Mouse (Mus musculus): ENCODE results near the gene Srrm1.

Gene Srrm1

DNA sequence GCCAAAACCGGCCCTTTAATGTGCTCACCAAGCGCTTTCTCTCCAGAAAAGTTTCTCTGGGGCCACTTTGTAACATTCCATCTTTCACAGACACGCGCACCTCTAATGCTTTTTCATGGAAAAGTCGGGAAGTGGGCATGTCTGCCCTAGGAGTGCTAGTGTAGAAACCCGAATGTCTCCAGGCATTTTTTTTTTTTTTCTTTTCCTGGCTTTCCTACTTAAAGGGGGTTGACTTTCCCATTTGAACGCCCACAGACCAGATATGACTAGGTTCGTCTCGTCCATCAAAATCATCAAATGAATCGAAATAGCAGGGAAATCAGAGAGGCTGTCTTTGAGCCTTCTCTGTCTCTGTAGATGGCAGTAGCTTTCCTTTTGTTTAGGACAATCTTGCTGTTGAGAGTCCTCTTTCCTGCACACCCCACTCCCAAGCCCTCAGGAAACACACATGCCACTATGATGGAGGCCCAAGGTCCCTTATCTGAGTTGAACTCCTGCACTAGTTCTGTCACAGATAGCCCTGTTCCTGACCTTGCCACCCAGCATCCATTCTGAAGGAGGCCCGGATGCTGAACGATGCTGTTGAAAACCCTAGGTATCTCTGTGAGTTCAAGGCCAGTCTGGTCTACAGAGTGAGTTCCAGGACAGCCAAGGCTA is 801 bp upstream of the Srrm1 start:
- no peak for DNase-seq (ENCODE audit: low read depth, low spot score)

DNA sequence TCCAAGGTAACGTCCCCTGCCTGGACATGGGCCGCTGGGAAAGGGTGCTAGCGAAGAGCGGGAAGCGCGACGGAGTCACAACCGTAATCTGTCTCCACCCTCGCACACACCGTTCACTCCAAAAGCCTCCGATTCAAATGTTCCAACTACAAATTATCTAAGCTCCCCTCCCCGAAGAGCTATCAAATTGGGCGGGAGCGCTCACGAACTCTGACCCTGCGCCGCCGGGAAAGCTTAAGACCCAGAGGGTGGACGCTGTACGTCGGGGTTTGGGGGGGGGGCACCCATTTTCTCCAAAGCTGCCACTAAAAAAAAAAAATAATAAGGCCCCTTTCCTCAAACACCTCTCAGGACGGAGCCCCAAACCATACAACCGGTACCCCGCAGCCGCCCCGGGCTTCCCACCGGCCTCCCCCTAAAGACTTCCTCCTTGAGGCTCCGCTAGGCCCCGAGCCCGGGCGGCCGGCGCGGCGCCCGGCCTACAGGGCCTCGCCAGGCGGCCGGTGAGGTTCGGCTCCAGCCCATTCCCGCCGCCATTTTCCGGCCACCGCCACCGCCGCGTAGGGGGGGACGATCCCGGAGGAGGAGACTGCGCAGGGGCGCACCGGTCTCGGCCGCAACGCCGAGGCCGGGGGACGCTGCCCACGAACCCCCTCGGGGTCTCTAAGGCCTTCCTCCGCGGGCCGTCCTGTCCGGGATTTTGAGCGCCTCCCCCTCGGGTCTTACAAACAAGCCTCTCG is 625 bp downstream of the Srrm1 start:
- DNase-seq (ENCODE audit: low read depth, low spot score): no peak

DNA sequence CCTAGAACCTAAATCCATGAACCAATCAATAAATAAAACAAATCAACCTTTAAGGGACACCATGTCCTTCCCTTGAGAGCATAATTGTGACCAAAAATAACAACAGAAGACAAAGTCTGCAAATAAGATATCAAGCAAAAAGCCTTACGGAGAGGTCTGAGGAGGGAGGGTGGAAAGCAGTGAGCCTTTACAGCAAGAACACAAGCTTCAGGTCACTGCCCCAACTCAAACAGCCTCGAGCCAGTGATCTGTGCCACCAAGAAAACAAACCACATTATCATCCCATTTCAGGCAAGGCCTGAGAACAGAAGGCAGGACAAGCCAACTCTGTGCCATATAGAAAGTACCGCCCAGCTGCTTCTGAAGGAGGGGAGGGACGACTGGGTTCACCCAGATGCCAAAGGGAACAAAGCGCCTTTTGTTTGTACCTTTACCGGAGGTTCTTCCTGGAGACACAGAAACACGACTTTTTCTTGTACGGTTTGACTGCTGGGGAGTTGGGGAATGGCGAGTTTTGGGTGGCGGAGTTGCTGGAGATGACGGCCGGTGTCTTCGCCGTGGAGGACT is 15.7 kb downstream of the Srrm1 start:
- no peak for DNase-seq (ENCODE audit: low read depth, low spot score)

DNA sequence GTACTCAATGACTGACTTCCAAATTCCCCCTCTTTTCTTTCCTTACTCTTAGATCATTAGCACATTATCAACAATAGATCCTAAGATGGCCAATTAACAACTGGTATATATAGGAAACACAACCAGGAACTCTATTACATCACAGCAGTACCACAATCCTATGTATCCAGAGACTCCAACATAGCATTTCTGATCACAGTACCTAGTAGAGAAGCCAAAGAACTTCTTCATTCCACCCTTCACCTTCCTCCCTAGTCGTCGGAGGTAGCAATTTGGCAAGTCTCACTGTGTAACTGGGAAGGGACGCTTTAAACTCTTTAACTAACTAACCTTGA is 17.1 kb downstream of the Srrm1 start:
- DNase-seq (ENCODE audit: low read depth, low spot score): no peak

GRCm38 (mm10) chr4:135335327-135336022 is 17.6 kb downstream of the Srrm1 start:
- no peak for DNase-seq (ENCODE audit: low read depth, low spot score)

- no peak for DNase-seq (ENCODE audit: low read depth, low spot score)
These were observed 26.7 kb downstream of the Srrm1 start for GRCm38 (mm10) chr4:135326469-135326868.

DNA sequence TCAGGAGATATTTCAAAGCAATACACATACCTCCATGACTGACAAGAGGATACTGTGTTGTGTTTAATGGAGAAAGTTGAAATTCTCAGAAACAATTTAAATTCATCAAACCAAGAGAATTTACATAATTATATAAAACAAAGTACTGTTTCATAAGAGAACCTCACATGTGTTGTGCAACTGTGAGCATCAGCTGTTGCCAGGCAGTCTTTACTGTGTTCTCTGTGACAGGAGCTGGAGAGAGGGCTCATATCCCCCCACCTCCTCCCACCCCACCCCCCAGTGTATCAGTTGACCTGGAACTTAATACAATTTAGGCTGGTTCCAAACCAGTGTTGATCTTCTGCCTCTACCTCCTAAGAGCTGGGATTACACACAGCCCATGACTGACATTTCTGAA is 27.1 kb downstream of the Srrm1 start:
- DNase-seq (ENCODE audit: low read depth, low spot score): no peak

GRCm38 (mm10) chr4:135323021-135323420 is 30.1 kb downstream of the Srrm1 start:
- no peak for DNase-seq (ENCODE audit: low read depth, low spot score)

DNA sequence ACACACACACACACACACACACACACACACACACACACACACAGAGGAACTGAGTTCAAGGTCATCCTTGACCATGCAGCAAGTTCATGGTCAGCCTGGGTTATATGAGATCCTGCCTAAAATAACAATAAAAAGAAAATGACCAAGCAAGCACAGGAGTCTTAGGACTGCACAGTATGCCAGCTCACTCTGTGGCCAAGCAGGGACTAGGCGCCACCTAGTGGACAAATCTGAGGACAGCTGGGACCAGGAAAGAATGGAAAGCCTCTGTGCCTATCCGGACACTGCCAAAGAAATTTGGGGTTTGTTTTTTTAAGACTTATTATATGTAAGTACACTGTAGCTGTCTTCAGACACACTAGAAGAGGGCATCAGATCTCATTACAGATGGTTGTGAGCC is 35.2 kb downstream of the Srrm1 start:
- peak; percentile 93 for DNase-seq (ENCODE audit: low read depth, low spot score)

DNA sequence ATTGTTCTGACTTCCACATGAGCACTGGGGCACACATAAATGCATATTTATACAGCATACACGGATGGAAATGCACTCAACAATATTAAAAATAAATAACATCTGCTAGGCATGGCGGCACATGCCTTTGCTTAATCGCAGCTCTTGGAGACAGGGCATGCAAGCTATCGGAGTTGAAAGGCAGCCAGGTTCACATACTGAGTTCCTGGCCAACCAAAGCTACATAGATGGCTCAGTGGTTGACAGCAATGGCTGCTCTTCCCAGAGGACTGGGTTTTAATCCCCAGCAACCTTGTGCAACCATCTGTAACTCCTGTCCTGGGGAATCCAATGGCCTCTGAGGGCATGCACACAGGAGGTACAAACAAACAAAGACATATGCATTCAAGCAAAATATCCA is 35.6 kb downstream of the Srrm1 start:
- DNase-seq (ENCODE audit: low read depth, low spot score): no peak

DNA sequence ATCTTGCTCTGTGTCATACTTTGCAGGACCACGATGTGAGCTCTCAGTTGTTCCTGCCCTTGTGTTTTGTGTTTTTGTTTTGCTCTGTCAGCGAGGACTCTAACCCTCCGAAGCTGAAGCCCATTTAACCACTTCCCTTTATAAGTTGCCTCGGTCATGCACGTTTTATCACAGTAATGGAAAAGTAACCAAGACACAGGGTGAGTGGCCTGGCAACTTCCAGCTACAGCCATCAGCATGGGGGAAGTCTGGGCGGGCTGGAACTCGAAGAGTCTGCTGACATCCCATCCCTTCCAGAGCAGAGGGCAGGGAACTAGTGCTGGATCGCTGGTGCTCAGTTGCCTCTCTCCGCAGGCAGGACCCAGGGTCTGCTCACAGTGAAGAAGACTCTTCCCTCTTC is 37.8 kb downstream of the Srrm1 start:
- DNase-seq (ENCODE audit: low read depth, low spot score): no peak

- DNase-seq (ENCODE audit: low read depth, low spot score): no peak
These were observed 38.7 kb downstream of the Srrm1 start for GRCm38 (mm10) chr4:135314419-135314832.

DNA sequence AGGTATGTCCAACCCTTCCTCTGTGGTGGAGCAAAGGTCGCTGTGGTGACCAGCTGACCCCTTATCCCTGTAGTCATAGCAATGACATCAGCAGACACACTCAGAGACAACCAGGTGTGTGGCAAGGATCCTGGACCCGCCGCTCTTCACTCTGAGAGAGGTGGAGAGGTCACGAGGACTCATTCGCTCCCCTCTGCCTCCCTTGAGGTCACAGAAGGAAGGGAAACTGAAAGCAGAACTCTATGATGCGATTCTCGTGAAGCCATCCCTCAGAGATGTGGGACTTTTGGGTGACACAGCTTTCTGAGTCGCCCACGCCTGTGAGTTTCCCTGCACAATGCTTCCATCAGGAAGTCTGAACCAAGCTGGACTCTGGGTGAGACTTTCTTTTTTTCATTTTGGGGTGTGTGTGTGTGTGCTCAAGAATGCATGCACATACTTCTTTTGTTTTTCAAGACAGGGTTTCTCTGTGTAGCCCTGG is 39.3 kb downstream of the Srrm1 start:
- peak; percentile 38 for DNase-seq (ENCODE audit: low read depth, low spot score)

DNA sequence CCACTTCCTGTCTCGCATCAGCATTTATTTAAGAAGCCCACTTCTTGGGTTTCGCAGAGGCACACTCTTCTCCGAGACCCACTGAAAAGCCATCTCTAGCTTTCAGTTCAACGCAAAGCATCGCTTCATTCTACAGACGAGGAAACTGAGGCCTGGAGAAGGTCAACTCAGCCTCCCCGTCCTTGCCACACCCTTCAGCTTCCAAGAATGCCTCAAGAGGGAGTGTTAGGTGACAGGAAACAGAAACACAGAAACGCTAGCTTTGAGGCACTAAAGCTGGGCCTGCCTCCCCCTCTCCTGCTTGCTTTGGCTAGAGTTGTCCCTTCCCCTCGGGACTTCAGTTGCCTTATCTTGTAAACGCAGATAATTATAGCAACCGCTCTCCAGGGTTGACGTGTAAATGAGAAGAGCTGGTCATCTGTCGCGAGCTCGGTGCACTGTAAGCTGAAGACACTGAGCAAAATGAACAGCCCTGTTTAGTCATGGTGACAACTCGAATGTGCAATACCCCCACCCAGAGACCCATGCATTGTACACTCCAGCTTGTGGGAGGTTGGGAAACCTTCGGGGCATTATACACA is 39.9 kb downstream of the Srrm1 start:
- DNase-seq (ENCODE audit: low read depth, low spot score): peak; percentile 31

- peak; percentile 92 for DNase-seq (ENCODE audit: low read depth, low spot score)
These were observed 40.4 kb downstream of the Srrm1 start for GRCm38 (mm10) chr4:135312706-135313105.

GRCm38 (mm10) chr4:135310371-135310770 is 42.8 kb downstream of the Srrm1 start:
- peak; percentile 47 for DNase-seq (ENCODE audit: low read depth, low spot score)

DNA sequence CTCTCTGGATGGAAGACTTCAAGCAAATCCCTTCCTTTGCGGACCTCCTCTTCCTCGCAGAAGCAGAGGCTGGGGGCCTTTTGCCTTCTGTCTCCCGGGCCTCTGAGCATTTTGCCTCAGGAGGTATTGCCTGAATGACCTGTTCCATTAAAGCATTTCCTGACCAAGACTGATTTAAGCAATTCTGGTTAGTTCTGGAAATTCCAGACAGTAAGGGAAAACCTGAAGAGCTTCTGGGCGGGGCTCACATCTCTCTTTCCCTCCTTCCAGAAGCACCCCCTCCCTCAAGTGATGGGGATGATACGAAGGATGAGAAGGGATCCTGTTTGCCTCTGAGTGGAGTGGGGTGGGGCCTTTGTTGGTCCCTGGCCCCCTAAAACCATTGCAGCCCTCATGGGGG is 43.4 kb downstream of the Srrm1 start:
- DNase-seq (ENCODE audit: low read depth, low spot score): no peak

DNA sequence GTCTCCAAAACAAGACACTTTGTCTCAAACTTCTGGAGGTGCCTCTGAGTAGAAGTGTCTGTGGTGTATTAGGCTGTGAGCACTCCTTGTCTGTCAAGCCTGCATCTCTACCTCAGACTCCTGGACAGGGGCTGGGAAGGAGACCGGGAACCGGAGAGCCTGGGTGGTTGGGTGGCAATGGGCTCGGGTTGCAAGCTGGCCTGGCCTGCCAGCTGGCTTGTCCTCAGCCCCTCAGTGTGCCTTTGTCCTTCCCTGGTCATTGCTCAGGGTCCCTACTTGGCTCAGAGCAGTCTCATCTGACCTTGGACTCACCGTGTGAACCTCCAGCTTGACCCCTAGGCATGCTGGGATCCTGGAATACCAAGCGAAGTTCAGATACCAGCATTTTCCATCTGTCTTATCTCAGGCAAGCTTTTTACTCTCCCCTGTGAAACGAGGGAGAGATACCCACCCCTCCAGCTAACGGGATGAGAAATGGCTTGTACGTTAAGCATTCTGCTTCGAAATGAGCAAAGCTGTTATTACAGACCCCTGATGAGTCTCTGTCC is 43.9 kb downstream of the Srrm1 start:
- DNase-seq (ENCODE audit: low read depth, low spot score): no peak

- DNase-seq (ENCODE audit: low read depth, low spot score): no peak
These were observed 46.0 kb downstream of the Srrm1 start for GRCm38 (mm10) chr4:135306971-135307632.

DNA sequence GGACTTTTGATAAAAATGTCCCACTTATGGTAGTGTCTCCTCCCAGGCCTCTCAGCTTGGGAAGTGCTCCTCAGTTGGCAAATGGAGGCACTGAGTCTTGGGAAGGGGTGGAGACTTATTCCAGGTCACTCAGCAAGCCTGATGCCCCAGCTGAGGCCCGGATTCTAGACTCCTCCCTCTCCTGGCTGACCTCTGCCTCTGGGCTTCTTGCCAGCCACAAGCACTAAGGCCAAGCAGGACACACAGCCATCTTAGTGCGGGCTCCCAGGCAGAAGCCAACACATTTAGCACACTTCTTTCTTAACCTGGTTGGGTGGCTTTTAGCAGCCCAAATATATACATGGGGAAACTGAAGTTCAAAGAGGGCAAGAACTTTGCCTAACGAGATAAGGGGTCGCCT is 46.6 kb downstream of the Srrm1 start:
- peak; percentile 32 for DNase-seq (ENCODE audit: low read depth, low spot score)

DNA sequence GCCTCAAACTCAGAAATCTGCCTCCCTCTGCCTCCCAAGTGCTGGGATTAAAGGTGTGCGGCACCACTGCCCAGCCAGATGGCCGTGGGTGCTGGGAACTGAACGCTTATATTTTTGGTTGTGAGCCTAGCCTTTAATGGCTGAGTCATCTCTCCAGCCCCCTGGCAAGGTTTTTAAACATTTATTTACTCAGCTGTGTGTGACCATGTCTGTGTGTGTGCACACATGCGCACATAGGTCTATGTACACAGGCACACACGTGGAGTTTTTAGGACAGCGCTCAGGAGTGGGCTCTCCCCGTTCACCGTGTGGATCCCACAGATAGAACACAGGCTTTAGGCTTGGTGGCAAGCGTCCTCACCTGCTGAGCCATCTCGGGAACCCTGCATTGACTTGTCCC is 50.9 kb downstream of the Srrm1 start:
- peak; percentile 65 for DNase-seq (ENCODE audit: low read depth, low spot score)

Data from 3T3-L1 (cell line).